Mouse (Mus musculus): ENCODE data around the gene Plpp3. TPM values are rescaled to one million over a fixed set of nuclear protein-coding genes. Genes with fewer than 3 reads are reported as not detected.

Plpp3 gene
- polyA plus RNA-seq, 1 experiment = 23.3 TPM

GRCm38 (mm10) chr4:105249283-105249682 is 92.1 kb downstream of the Plpp3 start:
- WGBS = 96% methylated on average over 4 of the region's 4 CpGs
- no peak overlapping the region for H3K27ac ChIP-seq (ENCODE audit: control insufficient read depth, insufficient read depth, low read length)
- DNase-seq = no peak

GRCm38 (mm10) chr4:105250946-105251345 is 93.8 kb downstream of the Plpp3 start:
- WGBS = 84% methylated on average over 3 of the region's 3 CpGs
- TF ChIP-seq POLR2A (IDR thresholded peaks at IDR 0.05; ENCODE audit: control insufficient read depth, extremely low read depth, insufficient read depth, low read length, poor library complexity) = no peak
- no peak for TF ChIP-seq CTCF (IDR thresholded peaks at IDR 0.05; ENCODE audit: borderline replicate concordance, control insufficient read depth, extremely low read depth, insufficient read depth, low read length, poor library complexity)
- no peak overlapping the region for H3K27ac ChIP-seq (ENCODE audit: control insufficient read depth, insufficient read depth, low read length)
- no peaks in the 10 kb centered on the region for H3K36me3 ChIP-seq (ENCODE audit: control insufficient read depth, insufficient read depth, low read length)
- no peak overlapping the region for H3K4me3 ChIP-seq (ENCODE audit: control insufficient read depth, insufficient read depth, low read length)
- DNase-seq = no peak
- H3K4me1 ChIP-seq (replicated peaks; ENCODE audit: control insufficient read depth, insufficient read depth, low read length) = no peaks in the 10 kb centered on the region; the same call in 1 of the 2 replicates
- H3K27me3 ChIP-seq (ENCODE audit: control insufficient read depth, insufficient read depth, low read length) = no peaks in the 10 kb centered on the region

More at GRCm38 (mm10) chr4:105249283-105249682, 92.1 kb downstream of the Plpp3 start:
- H3K27me3 ChIP-seq (ENCODE audit: control insufficient read depth, insufficient read depth, low read length) = no peaks in the 10 kb centered on the region
- H3K4me1 ChIP-seq (replicated peaks; ENCODE audit: control insufficient read depth, insufficient read depth, low read length) = no peaks in the 10 kb centered on the region; the same call in 1 of the 2 replicates
- TF ChIP-seq CTCF (IDR thresholded peaks at IDR 0.05; ENCODE audit: borderline replicate concordance, control insufficient read depth, extremely low read depth, insufficient read depth, low read length, poor library complexity) (no peak), POLR2A (IDR thresholded peaks at IDR 0.05; ENCODE audit: control insufficient read depth, extremely low read depth, insufficient read depth, low read length, poor library complexity) (no peak)
- H3K36me3 ChIP-seq (ENCODE audit: control insufficient read depth, insufficient read depth, low read length) = no peaks in the 10 kb centered on the region
- no peak overlapping the region for H3K4me3 ChIP-seq (ENCODE audit: control insufficient read depth, insufficient read depth, low read length)

DNA sequence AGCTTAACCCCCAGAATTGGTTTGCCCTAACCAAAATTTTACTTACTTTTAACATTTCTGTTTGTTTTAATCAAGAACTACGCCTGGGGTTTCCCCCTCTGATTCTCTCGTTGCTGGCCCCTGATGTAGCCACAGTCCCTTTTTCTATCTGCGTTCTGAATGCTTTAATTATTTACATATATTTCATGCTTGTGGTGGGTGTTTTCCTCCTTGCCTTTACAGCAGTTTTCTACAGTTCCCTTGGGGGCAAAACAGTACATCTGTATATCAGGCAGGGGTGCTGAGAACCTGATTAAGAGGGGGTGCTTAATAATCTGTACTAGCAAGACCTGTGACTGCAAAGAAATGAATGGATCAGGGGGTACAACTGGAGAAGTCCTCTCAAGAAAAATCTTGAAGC is 94.9 kb downstream of the Plpp3 start:
- Histone ChIP-seq H3K36me3 (ENCODE audit: control insufficient read depth, insufficient read depth, low read length) (no peaks in the 10 kb centered on the region), H3K4me1 (replicated peaks; ENCODE audit: control insufficient read depth, insufficient read depth, low read length) (no peaks in the 10 kb centered on the region; the same call in 1 of the 2 replicates), H3K4me3 (ENCODE audit: control insufficient read depth, insufficient read depth, low read length) (no peak overlapping the region), H3K27ac (ENCODE audit: control insufficient read depth, insufficient read depth, low read length) (no peak overlapping the region), H3K27me3 (ENCODE audit: control insufficient read depth, insufficient read depth, low read length) (no peaks in the 10 kb centered on the region)
- TF ChIP-seq POLR2A (IDR thresholded peaks at IDR 0.05; ENCODE audit: control insufficient read depth, extremely low read depth, insufficient read depth, low read length, poor library complexity) (no peak), CTCF (IDR thresholded peaks at IDR 0.05; ENCODE audit: borderline replicate concordance, control insufficient read depth, extremely low read depth, insufficient read depth, low read length, poor library complexity) (no peak)
- WGBS = 72% methylated on average over 3 of the region's 3 CpGs
- no peak for DNase-seq

GRCm38 (mm10) chr4:105252571-105253200 is 95.5 kb downstream of the Plpp3 start:
- Histone ChIP-seq H3K4me3 (ENCODE audit: control insufficient read depth, insufficient read depth, low read length) (no peak overlapping the region), H3K27ac (ENCODE audit: control insufficient read depth, insufficient read depth, low read length) (no peak overlapping the region), H3K4me1 (replicated peaks; ENCODE audit: control insufficient read depth, insufficient read depth, low read length) (no peaks in the 10 kb centered on the region; the same call in 1 of the 2 replicates), H3K36me3 (ENCODE audit: control insufficient read depth, insufficient read depth, low read length) (no peaks in the 10 kb centered on the region), H3K27me3 (ENCODE audit: control insufficient read depth, insufficient read depth, low read length) (no peaks in the 10 kb centered on the region)
- no peak for DNase-seq
- 50% methylated on average over 5 of the region's 5 CpGs for WGBS
- TF ChIP-seq CTCF (IDR thresholded peaks at IDR 0.05; ENCODE audit: borderline replicate concordance, control insufficient read depth, extremely low read depth, insufficient read depth, low read length, poor library complexity) = no peak
- TF ChIP-seq POLR2A (IDR thresholded peaks at IDR 0.05; ENCODE audit: control insufficient read depth, extremely low read depth, insufficient read depth, low read length, poor library complexity) = no peak

DNA sequence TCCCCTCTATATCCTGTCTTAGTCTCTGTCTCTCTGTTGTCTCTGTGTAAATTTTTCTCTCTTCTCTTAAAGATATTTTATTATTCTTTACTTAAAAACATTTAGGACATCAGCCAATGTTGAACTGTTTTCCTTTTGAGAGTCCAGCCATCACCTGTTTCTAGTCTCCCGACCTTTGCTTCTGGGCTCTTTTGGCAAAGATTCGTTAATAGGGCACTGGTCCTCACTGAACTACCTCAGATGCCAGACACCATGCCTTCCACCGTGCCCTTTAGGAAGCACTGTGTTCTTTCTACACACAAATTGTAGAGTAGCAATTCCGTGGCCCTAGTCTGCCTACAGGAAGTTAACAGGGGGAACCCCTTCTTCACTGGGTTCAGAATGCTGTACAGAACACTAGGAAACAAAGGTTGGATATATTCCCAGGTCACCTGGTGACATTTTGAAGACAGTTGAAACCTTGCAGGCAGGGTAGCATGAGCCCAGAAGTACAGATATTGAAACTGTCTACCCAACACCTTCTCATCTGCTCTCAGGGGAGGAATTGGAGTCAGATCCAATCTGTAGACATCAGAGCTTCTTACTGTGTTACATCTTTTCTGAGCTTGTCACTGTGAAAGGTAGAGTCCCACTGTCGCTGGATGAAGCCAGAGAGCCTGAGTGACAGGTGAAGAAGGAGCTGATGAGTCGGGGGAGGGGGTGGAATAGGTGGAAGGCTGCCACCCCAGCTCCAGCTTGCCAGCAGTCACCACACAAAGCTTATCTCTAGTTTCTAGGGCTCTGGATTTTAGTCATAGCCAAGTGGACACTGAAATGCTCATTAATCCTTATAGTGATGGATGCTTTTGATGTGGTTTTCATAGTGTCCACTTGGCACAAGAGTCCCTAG is 96.5 kb downstream of the Plpp3 start:
- Histone ChIP-seq H3K27ac (ENCODE audit: control insufficient read depth, insufficient read depth, low read length) (no peak overlapping the region), H3K27me3 (ENCODE audit: control insufficient read depth, insufficient read depth, low read length) (no peaks in the 10 kb centered on the region), H3K4me3 (ENCODE audit: control insufficient read depth, insufficient read depth, low read length) (no peak overlapping the region), H3K36me3 (ENCODE audit: control insufficient read depth, insufficient read depth, low read length) (no peaks in the 10 kb centered on the region), H3K4me1 (replicated peaks; ENCODE audit: control insufficient read depth, insufficient read depth, low read length) (no peaks in the 10 kb centered on the region; the same call in 1 of the 2 replicates)
- WGBS = 71% methylated on average over 6 of the region's 6 CpGs
- DNase-seq = no peak
- TF ChIP-seq POLR2A (IDR thresholded peaks at IDR 0.05; ENCODE audit: control insufficient read depth, extremely low read depth, insufficient read depth, low read length, poor library complexity) (no peak), CTCF (IDR thresholded peaks at IDR 0.05; ENCODE audit: borderline replicate concordance, control insufficient read depth, extremely low read depth, insufficient read depth, low read length, poor library complexity) (no peak)

DNA sequence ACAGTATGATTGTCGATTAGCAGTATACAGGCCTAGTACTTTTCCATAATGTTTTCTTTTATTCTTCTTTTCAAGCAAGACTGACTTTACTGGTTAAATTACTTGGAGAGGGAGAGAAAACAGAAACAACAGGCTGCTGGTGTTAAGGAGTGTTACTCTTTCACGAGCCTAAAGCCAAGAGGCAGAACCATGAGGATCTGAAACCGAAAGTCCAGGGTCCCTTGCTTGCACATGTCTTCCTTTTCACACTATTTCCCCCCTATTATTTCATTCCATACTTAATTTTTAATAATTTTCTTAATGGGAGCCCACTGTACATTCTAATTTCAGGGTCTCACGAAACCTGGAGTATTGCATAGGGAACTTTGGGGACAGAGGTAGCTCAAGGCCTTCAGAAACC is 97.2 kb downstream of the Plpp3 start:
- WGBS = 82% methylated on average over 4 of the region's 4 CpGs
- H3K36me3 ChIP-seq (ENCODE audit: control insufficient read depth, insufficient read depth, low read length) = no peaks in the 10 kb centered on the region
- TF ChIP-seq POLR2A (IDR thresholded peaks at IDR 0.05; ENCODE audit: control insufficient read depth, extremely low read depth, insufficient read depth, low read length, poor library complexity) = no peak
- TF ChIP-seq CTCF (IDR thresholded peaks at IDR 0.05; ENCODE audit: borderline replicate concordance, control insufficient read depth, extremely low read depth, insufficient read depth, low read length, poor library complexity) = no peak

More for the DNA sequence above, 97.2 kb downstream of the Plpp3 start:
- no peak overlapping the region for H3K27ac ChIP-seq (ENCODE audit: control insufficient read depth, insufficient read depth, low read length)
- no peaks in the 10 kb centered on the region for H3K27me3 ChIP-seq (ENCODE audit: control insufficient read depth, insufficient read depth, low read length)
- no peak for DNase-seq
- H3K4me3 ChIP-seq (ENCODE audit: control insufficient read depth, insufficient read depth, low read length) = no peak overlapping the region
- H3K4me1 ChIP-seq (replicated peaks; ENCODE audit: control insufficient read depth, insufficient read depth, low read length) = no peaks in the 10 kb centered on the region; the same call in 1 of the 2 replicates

All from thymus, adult 2 months (tissue).